Mouse (Mus musculus) NIH3T3 (cell line): ENCODE measurements around the gene Lyve1.
"Not testable (repeated sequence)": the region's sequence is repeated elsewhere in the genome, so short reads cannot be mapped to it uniquely, and the experiment has no call there.

Experiments used
- DNase-seq: peaks from one replicate; pipeline ENCODE4 v3.0.0-alpha.2; 2012; ENCODE audit warnings: low read depth

Lyve1 gene

GRCm38 (mm10) chr7:110862751-110863289, at the start of gene Lyve1:
Gene Lyve1, minus strand, starts transcription at chr7:110863239.
- no peak for DNase-seq

DNA sequence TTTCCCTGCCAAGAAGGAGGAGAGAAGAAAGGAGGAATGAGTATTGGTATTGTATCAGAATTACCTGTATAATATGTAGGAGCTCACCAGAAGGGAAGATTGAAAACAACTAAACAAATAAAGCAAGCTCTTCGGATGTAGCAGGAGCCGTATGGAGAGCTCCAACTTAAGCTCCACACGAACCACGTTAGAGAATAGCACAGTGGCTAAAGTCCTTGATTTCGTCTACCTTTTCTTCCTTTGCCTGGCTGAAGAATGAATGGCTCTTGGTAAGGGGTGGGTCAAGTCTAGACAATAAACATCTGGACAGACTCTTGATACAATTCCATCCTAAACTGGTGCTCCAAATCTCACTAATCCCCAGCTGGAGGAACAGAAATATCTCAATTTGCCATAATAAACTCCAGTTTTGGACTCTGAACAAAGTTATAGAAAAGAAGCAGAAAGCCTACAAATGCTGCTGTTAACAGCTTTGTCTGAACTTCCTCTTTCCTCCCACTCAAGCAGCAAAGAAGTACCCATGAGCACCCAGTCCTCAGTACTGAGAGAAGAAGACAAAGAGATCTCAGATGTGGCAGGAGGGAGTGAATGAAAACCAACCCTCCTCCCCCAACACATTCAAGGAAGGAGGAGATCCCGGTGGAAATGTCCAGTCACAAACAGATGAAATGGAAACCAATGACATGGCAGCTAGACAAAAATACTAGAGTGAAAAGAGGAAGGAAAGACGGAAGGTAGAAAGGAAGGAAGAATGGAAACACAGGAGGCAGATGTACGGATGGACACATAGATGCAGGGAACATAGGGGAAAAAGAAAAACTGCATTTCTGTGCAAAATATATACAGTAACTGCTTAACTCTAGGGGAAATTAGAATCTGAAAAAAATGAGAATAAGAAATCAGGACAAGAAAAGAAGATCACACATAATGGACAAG, 45.4 kb upstream of the Lyve1 start:
- no peak for DNase-seq

DNA sequence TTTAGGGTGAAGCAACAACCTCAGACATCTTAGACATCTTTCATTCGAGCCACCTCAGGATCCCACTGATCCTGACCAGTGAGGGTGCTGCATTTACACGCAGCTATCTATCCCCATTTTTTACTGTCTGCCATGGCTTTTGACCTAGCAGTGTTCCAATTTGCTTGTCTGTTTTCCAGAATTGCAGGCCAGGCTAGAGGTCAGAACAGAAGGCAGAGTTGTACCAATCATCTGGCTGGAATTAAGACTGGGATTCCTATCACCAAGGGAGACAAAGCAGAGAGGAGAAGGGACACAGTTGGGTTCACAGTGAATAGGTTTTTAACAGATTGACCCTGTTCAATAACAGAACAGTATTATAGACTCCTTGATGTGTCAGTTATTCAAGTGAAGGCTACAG, 43.5 kb upstream of the Lyve1 start:
- DNase-seq, result no peak

DNA sequence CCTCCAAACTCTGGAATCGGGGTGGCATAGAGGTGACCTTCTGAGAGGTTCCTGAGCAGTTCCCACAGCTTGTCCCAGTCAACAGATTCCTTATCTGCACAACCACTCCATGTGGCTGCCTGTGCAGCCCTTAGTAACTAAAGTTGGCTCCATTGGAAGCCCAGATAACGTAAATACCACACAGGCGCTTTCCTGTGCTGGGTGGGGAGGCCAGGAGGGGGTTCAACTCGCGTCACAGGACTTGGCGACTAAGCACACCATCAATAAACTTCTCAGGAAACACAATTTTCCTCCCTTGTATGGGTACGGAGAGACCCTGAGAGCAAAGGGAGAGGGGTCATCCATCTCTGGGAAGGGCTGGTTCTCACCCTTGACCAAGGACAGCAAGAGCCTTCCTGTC, 40.2 kb upstream of the Lyve1 start:
- DNase-seq, result no peak

DNA sequence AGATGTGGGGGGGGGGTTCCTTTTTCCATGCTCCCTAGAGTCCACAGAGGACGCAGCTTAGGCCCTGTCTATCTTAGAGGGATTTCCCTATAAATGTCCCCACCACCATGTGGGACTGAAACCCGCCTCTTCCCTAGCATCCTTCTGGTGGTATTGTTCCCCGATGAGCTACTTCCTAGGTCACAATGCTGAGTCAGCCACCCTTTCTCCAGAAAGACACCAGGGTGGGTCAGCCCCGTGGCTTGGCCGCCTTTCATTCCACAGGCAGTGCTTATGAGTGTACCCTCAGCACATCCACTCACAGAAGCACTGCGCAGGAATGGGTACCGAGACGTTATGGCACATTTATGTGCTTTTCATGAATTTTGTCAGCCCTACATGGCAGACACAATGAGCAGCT, 34.2 kb upstream of the Lyve1 start:
- DNase-seq, result no peak

DNA sequence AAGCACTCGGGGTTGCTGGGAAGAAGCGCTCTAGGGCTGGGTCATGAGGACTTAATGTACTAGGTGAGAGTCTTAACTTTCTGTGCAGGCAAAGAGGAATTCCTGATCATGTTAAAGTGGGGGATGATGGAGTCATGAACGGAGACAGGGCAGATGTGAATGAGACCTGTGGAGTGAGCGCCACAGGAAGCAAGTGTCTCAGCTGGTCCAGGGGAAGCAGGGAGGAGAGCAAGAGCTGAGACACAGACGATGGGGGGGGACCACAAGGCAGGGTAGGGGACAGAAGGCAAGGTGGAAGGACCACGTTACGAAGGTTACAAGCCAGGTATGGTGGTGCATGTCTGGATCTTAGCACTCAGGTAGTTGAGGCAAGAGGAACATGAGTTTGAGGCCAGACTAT, 33.4 kb upstream of the Lyve1 start:
- no peak for DNase-seq

GRCm38 (mm10) chr7:110895772-110896171, 32.7 kb upstream of the Lyve1 start:
- DNase-seq, result not testable (repeated sequence)

DNA sequence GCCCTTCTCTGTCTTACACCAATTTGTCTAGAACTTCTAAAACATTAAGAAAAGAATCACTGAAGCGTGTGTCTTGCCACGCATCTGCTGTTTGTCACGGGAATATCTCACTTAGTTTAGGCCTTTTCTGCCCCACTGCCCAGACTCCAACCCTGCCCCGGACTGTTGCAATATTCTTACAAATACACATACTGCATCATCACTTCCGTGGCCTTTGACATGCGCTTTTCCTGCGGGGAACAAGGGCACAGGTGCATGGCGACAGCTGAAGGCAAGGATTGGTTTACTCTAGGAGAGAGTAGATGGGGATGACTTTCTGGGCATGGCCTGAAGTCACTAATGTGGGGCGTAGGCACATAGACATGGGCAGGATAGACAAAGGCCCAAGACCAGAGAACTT, 31.6 kb upstream of the Lyve1 start:
- DNase-seq, result no peak

DNA sequence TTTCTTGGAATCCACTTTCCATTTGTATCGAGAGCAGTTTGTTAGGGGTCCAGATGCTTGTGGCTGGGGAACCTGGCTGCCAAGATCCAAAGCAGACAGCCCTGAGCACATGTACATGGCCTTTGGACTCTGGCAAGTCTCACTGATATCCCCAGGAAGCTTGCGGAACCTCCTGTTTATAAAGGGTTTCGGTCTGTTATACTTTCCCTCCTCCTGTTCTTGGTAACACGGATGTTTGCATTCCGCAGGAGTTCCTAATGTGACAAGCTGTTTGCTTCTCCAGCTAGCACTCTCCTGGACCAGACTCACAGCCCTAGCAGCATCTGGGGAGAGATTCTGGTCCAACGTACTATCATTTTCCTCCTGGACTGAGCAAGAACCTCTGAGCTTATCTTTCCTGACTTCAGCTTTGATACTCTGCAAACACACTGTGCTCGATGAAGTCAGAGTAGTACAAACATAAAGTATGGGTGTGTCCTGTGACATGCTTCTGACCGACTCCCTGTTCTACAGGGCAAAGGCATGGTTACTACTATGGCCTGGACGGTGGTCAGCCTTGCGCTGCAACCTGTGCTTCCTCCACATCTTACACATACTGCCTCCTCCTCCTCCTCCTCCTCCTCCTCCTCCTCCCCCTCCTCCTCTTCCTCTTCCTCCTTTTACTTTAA, 31.0 kb upstream of the Lyve1 start:
- DNase-seq, result no peak

- no peak for DNase-seq
Observed at GRCm38 (mm10) chr7:110891501-110891986, 28.5 kb upstream of the Lyve1 start.

- peak; percentile 61 for DNase-seq
Observed at GRCm38 (mm10) chr7:110881746-110882333, 18.8 kb upstream of the Lyve1 start.

DNA sequence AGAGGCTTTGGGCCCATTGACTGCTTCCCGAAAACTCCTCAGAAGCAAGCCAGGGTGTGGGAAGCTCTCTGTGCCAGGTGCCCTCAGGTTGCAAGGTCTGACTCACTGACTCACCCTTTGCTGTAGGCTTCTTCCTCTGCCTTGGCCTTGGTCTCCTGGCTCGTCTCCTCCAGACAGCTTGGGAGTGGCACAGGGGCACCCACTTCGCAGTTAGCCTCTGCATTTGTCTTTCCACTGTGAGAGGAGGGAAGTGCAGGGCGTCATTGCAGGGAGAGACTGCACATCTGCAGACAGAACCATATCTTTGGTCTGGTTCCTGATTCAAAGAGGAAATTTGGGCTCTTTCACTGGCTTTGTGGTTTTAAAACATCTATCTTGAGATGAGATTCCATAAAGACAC, 15.0 kb upstream of the Lyve1 start:
- no peak for DNase-seq

DNA sequence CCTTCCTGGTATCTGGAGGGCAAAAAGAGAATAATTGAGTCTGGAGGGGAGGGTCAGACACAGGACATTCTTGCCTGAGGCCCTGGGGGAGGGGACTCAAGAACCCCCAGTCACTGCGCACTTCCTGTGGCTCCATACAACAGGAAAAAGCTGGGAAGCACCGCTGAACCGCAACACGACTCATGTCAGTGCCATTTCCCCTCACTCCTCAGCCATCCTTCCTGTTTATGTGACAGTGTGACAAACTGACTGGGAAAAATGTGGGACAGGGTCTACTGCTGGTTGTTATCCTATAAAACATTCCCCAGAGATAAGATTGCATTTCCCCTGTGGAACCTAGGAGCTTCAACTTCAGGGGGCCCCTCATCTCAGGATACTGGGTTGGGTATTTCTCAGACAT, 13.9 kb upstream of the Lyve1 start:
- no peak for DNase-seq

GRCm38 (mm10) chr7:110868807-110869206, 5.8 kb upstream of the Lyve1 start:
- DNase-seq, result no peak

DNA sequence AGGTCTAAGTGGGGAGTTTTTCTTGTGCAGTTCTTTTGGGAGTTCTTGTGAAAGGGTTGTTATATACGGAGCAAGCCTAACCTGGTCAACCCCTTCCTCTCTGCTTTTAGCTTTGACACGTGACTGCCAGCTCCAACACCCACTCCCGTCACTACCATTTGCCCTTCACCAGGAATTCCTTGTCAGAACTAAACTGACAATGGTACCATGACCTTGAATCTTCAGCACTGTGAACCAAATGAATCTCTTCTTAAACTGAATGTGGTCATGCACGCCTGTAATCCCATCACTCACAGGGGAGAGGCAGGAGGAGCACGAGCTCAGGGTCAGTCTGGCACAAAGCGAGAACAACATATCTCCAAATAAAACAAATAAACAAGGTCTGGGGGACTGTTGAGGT, 4.1 kb upstream of the Lyve1 start:
- DNase-seq, result no peak

DNA sequence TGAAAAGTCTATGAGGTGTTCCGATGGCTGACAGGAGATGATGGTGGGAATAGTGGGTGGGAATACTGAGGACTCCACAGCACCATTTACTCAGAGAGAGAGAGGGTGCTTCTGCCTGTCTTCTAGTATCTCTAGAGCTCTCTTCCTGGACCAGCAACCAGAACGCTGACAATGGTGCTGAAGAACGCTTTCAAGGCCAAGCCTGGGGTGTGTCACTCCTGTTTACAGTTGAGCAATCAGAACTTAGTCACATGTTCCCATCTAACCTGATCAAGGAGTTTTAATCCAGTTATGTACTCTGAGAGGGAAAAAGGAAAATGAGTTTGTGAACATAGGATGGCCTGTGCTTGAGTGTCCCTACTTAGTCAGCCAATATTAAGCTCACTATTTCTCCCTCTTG, 3.0 kb upstream of the Lyve1 start:
- DNase-seq, result no peak

DNA sequence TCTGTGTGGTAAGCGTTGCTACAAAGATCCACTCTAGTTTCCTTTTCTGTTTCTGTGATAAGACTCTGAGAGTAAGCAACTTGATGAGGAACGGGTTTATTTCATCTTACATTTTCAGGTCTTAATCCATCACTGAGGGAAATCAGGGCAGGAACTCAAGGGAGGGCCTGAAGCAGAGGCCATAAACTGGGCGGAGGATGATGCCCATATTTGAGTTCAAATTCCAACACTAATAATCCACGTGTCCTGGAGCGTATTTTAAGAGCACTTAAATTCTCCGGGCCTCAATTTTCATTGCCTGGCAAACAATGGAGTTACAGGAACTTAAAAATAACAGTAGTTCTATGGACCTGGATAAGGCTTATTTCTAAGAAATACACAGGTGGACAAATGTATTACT, 2.5 kb upstream of the Lyve1 start:
- DNase-seq, result no peak

GRCm38 (mm10) chr7:110865038-110865437, 2.0 kb upstream of the Lyve1 start:
- DNase-seq, result no peak

GRCm38 (mm10) chr7:110860129-110860528, 2.9 kb downstream of the Lyve1 start:
- DNase-seq, result no peak

DNA sequence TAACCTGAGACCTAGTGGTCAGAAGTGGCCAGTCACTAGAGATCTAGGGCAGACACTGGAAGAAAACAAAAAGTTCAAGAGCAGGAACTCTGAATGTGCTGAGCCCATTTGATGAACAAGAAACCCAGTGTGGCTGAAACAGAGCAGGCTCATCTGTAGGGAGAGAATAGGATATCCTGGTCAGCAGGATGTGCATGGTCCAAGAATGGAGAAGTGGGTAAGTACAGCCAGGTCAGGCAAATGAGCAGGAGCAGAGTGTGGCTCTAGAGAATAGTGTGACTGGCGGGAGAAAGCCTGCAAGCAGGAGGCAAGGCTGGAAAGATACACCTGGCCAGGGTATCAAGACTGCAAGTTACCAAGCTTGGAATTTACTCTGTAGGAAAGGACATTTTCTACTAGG, 7.4 kb downstream of the Lyve1 start:
- no peak for DNase-seq

DNA sequence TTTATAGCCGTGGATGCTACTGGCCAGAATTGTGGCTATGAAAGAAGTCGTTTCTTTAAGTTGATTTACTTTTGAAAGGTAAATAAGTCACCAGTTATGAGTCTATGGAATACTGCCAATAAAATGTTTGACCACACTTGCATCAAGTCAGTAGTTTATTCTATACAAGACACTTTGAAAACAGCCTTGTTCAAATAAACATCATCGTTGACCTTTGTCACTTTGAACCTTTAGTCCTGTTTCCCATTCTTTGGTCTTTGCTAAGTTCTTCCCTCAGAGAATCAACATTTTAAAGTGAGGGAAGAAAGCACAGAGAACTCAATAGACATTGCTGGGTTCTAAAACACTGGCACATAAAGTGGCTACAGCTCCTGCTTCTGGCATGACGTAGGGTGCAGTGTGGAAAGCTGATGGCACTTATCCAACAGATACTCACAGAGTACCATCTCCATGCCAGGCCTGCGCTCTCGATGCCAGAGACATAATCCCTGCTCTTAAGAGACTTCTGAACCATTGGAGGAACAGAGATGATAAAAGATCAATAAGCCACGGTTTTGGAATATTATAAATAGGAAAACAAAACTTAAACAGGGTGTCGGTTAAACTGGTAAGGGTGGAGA, 8.0 kb downstream of the Lyve1 start:
- no peak for DNase-seq

DNA sequence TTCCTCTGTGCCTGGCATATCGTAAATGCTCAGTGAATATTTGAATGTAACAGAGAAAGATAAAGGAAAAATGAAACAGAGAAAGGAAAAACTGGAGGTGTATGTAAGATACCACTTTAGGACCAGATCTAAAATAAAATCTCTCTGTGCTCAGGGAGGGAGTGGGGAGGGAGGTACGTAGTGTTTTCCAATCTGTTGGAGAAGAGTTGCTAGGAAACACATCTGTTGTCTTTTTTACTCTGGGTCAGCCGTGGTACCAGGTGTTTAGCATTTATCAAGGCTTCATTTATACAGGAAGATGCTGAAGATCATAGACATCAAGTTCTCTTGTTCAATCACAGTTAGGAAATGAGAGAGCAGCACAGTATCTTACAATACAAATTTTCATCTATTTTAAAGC, 8.5 kb downstream of the Lyve1 start:
- no peak for DNase-seq
